Mouse (Mus musculus) stomach, embryonic 16.5 days (tissue): ENCODE data around the gene Scaper. TPM values are rescaled to one million over a fixed set of nuclear protein-coding genes. Genes with fewer than 3 reads are reported as not detected.

Experiments used
- ATAC-seq: fragments of 200-750 bp; cut with Nextera tagmentation; 2 replicates; pipeline ENCODE4 v1.8.0; 2017; ENCODE audit warnings: moderate number of reproducible peaks, moderate TSS enrichment; ENCODE audit not compliant: insufficient read depth, low FRiP score
- H3K27ac ChIP-seq: fragments of 300-500 bp; sonication (generic); 2 replicates; pipeline ENCODE4 v1.5.1; 2014; ENCODE audit warnings: low read length
- H3K27me3 ChIP-seq: fragments of 300-500 bp; sonication (generic); 2 replicates; pipeline ENCODE4 v1.6.1; 2014; ENCODE audit warnings: low read length, control low read depth, mixed read lengths; ENCODE audit not compliant: control insufficient read depth, insufficient read depth
- H3K36me3 ChIP-seq: fragments of 300-500 bp; sonication (generic); 2 replicates; pipeline ENCODE4 v1.6.1; 2014; ENCODE audit warnings: low read length; ENCODE audit not compliant: control insufficient read depth, insufficient read depth
- H3K4me1 ChIP-seq: fragments of 300-500 bp; sonication (generic); 2 replicates; pipeline ENCODE4 v1.6.1; 2014; ENCODE audit warnings: low read length, control low read depth, mixed read lengths; ENCODE audit not compliant: control insufficient read depth, insufficient read depth
- H3K4me2 ChIP-seq: fragments of 300-500 bp; sonication (generic); 2 replicates; pipeline ENCODE4 v1.6.1; 2014; ENCODE audit warnings: low read depth, low read length, mixed read lengths
- H3K4me3 ChIP-seq: fragments of 300-500 bp; sonication (generic); replicated peaks from 2 replicates; pipeline ENCODE4 v1.5.1; 2014; ENCODE audit warnings: mild to moderate bottlenecking, low read length
- H3K9ac ChIP-seq: fragments of 300-500 bp; sonication (generic); 2 replicates; pipeline ENCODE4 v1.6.1; 2014; ENCODE audit warnings: low read length
- H3K9me3 ChIP-seq: fragments of 300-500 bp; sonication (generic); replicated peaks from 2 replicates; pipeline ENCODE4 v1.6.1; 2016; ENCODE audit warnings: low read length, control low read depth; ENCODE audit not compliant: control insufficient read depth
- WGBS: fragments of 180-500 bp; shearing (Covaris S2); extraction: QIAGEN DNeasy Blood & Tissue Kit; methylation state at CpG from one replicate; pipeline ENCODE4 v1.1.7; 2014; 5-methylcytosine and 5-hydroxymethylcytosine counted together
- polyA plus RNA-seq: library from polyadenylated mRNA; unstranded; fragments of >200 nt; fragmentation: Nextera tagmentation; extraction: Ambion mirVana; gene quantifications from 2 replicates; pipeline ENCODE4 v1.2.1, GENCODE M21; 2015

Gene Scaper
- polyA plus RNA-seq, 1 experiment from 2014 or later: 9.7 TPM

- no peaks in the 10 kb centered on the region for H3K9me3 ChIP-seq
- H3K27ac ChIP-seq: no peak overlapping the region
- H3K36me3 ChIP-seq: no peaks in the 10 kb centered on the region
- 42% methylated on average over 1 of the region's 1 CpGs for WGBS
- H3K9ac ChIP-seq: no peak overlapping the region
- H3K4me3 ChIP-seq: no peak overlapping the region
- H3K4me2 ChIP-seq: no peak overlapping the region
- H3K4me1 ChIP-seq: peaks cover 11% of the 10 kb centered on the region; the same call in 1 of the 2 replicates
- peaks cover 14% of the 10 kb centered on the region; the same call in 1 of the 2 replicates for H3K27me3 ChIP-seq
- no peak for ATAC-seq
Measured at GRCm38 (mm10) chr9:55539006-55539405, 398.9 kb downstream of the Scaper start.

GRCm38 (mm10) chr9:55538377-55538776 is 399.5 kb downstream of the Scaper start, which contains the start of gene Isl2:
Gene Isl2 (plus strand): TSS chr9:55538672.
- peak within 1 kb of the TSS; percentile 60 for H3K9ac ChIP-seq
- H3K27ac ChIP-seq: no peak within 1 kb of the TSS
- H3K9me3 ChIP-seq: no peaks in the 10 kb centered on the region
- no peaks in the 10 kb centered on the region for H3K36me3 ChIP-seq
- H3K4me3 ChIP-seq: peak within 1 kb of the TSS; percentile 55
- peak within 1 kb of the TSS; percentile 77 for H3K4me2 ChIP-seq
- H3K27me3 ChIP-seq: peaks cover 14% of the 10 kb centered on the region; the same call in 1 of the 2 replicates
- WGBS: 30% methylated on average over 4 of the region's 4 CpGs
- peaks cover 11% of the 10 kb centered on the region; the same call in 1 of the 2 replicates for H3K4me1 ChIP-seq
- no peak for ATAC-seq

GRCm38 (mm10) chr9:55535907-55536306 is 402.0 kb downstream of the Scaper start:
- no peaks in the 10 kb centered on the region; the same call in 1 of the 2 replicates for H3K4me1 ChIP-seq
- no peaks in the 10 kb centered on the region for H3K36me3 ChIP-seq
- no peaks in the 10 kb centered on the region for H3K9me3 ChIP-seq
- H3K4me3 ChIP-seq: no peak overlapping the region
- ATAC-seq: no peak
- no peak overlapping the region for H3K27ac ChIP-seq
- peaks cover 12% of the 10 kb centered on the region; the same call in 1 of the 2 replicates for H3K27me3 ChIP-seq
- no peak overlapping the region for H3K4me2 ChIP-seq
- WGBS: 25% methylated on average over 3 of the region's 3 CpGs
- no peak overlapping the region for H3K9ac ChIP-seq

DNA sequence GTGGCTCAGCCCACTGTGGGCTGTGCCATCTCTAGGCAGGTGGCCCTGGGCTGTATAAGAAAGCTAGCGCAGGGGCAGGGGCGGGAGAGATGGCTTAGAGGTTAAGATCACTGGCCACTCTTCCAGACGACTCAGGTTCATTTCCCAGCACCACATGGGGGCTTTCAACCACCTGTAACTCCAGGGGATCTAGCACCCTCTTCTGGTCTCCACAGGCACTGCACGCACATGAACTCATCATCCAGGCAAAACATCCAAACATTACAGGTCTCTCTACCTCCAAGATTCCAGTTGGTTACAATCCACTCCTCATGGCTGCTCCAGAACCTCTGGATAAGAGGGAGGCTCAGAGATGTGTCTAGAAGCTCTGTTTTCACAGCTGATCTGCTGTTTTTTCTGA is 412.2 kb downstream of the Scaper start:
- ATAC-seq: no peak
- H3K27ac ChIP-seq: no peak overlapping the region
- H3K9ac ChIP-seq: no peak overlapping the region
- H3K36me3 ChIP-seq: no peaks in the 10 kb centered on the region
- H3K27me3 ChIP-seq: no peaks in the 10 kb centered on the region
- H3K4me1 ChIP-seq: no peaks in the 10 kb centered on the region
- WGBS: 61% methylated on average over 4 of the region's 4 CpGs
- H3K4me3 ChIP-seq: no peak overlapping the region
- H3K4me2 ChIP-seq: no peak overlapping the region
- H3K9me3 ChIP-seq: no peaks in the 10 kb centered on the region

GRCm38 (mm10) chr9:55512027-55512543 is 425.8 kb downstream of the Scaper start, which contains the start of gene Etfa:
Gene Etfa (minus strand): TSS chr9:55512243.
- peaks cover 9% of the 10 kb centered on the region for H3K4me1 ChIP-seq
- no peaks in the 10 kb centered on the region for H3K36me3 ChIP-seq
- WGBS: under 1% methylated on average over 47 of the region's 47 CpGs
- peak within 1 kb of the TSS; percentile 99 for H3K4me3 ChIP-seq
- H3K9ac ChIP-seq: peak within 1 kb of the TSS; percentile 98
- H3K9me3 ChIP-seq: no peaks in the 10 kb centered on the region
- peak; percentile 99 for ATAC-seq
- H3K4me2 ChIP-seq: peak within 1 kb of the TSS; percentile 67
- peaks cover 4% of the 10 kb centered on the region; the same call in 1 of the 2 replicates for H3K27me3 ChIP-seq
- H3K27ac ChIP-seq: peak within 1 kb of the TSS; percentile 90

GRCm38 (mm10) chr9:55511521-55511993 is 426.4 kb downstream of the Scaper start:
- Histone ChIP-seq H3K27ac (peak overlapping the region; percentile 90), H3K9ac (peak overlapping the region; percentile 98), H3K36me3 (no peaks in the 10 kb centered on the region), H3K4me3 (peak overlapping the region; percentile 99), H3K9me3 (no peaks in the 10 kb centered on the region), H3K4me1 (peaks cover 9% of the 10 kb centered on the region), H3K27me3 (peaks cover 4% of the 10 kb centered on the region; the same call in 1 of the 2 replicates), H3K4me2 (peak overlapping the region; percentile 65)
- WGBS: under 1% methylated on average over 32 of the region's 32 CpGs
- ATAC-seq: peak; percentile 65

GRCm38 (mm10) chr9:55510651-55511235 is 427.2 kb downstream of the Scaper start:
- no peaks in the 10 kb centered on the region for H3K9me3 ChIP-seq
- H3K27me3 ChIP-seq: peaks cover 4% of the 10 kb centered on the region; the same call in 1 of the 2 replicates
- H3K4me1 ChIP-seq: peaks cover 9% of the 10 kb centered on the region
- 75% methylated on average over 10 of the region's 10 CpGs for WGBS
- H3K36me3 ChIP-seq: no peaks in the 10 kb centered on the region
- no peak for ATAC-seq
- H3K27ac ChIP-seq: no peak overlapping the region
- no peak overlapping the region; the same call in 1 of the 2 replicates for H3K9ac ChIP-seq
- H3K4me2 ChIP-seq: peak overlapping the region; percentile 65
- H3K4me3 ChIP-seq: peak overlapping the region; percentile 99

DNA sequence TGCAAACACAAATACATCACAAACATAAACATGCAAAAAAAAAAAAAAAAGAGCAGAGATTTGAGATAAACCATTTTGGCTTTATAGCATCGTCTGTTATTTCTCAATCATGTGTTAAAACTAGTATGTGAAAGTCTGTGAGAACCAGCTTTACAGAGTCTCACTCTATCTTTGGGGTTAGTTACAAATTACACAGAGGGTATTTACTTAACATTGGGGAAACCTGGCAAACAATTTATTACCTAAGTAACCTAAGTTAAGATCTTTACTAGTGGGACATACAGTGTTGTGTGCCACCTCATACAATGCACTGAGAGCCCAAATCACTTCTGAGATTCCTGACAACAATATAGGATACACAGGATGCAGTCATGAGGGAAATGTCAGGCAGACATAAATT is 428.2 kb downstream of the Scaper start:
- Histone ChIP-seq H3K9me3 (no peaks in the 10 kb centered on the region), H3K36me3 (no peaks in the 10 kb centered on the region), H3K27me3 (peaks cover 4% of the 10 kb centered on the region; the same call in 1 of the 2 replicates), H3K9ac (no peak overlapping the region), H3K4me1 (peaks cover 9% of the 10 kb centered on the region), H3K4me3 (no peak overlapping the region), H3K4me2 (no peak overlapping the region), H3K27ac (no peak overlapping the region)
- no peak for ATAC-seq
- 64% methylated on average over 1 of the region's 1 CpGs for WGBS

GRCm38 (mm10) chr9:55508701-55509100 is 429.2 kb downstream of the Scaper start:
- WGBS: 77% methylated on average over 4 of the region's 4 CpGs
- H3K27ac ChIP-seq: no peak overlapping the region
- H3K4me2 ChIP-seq: no peak overlapping the region
- peaks cover 1% of the 10 kb centered on the region; the same call in 1 of the 2 replicates for H3K27me3 ChIP-seq
- no peaks in the 10 kb centered on the region for H3K9me3 ChIP-seq
- no peak for ATAC-seq
- peaks cover 9% of the 10 kb centered on the region for H3K4me1 ChIP-seq
- no peaks in the 10 kb centered on the region for H3K36me3 ChIP-seq
- no peak overlapping the region for H3K9ac ChIP-seq
- no peak overlapping the region for H3K4me3 ChIP-seq
